Mouse (Mus musculus) forebrain, postnatal 0 days (tissue): ENCODE measurements around the gene Pde8b. TPM values are rescaled to one million over a fixed set of nuclear protein-coding genes. Genes with fewer than 3 reads are reported as not detected.

Source experiments
- ATAC-seq: fragments of 200-750 bp; cut with Nextera tagmentation; 2 replicates; pipeline ENCODE4 v1.8.0; 2017; ENCODE audit warnings: mild to moderate bottlenecking, moderate library complexity
- DNase-seq: peaks from one replicate; pipeline ENCODE4 v3.0.0-alpha.2; 2015
- H3K27ac ChIP-seq: fragments of 300-500 bp; sonication (generic); 2 replicates; pipeline ENCODE4 v1.5.1; 2014; ENCODE audit warnings: low read depth, mild to moderate bottlenecking, antibody characterized with exemption, low read length, moderate library complexity, mixed read lengths
- H3K27me3 ChIP-seq: fragments of 300-500 bp; sonication (generic); 2 replicates; pipeline ENCODE4 v1.6.1; 2014; ENCODE audit warnings: mild to moderate bottlenecking, low read length, mixed read lengths; ENCODE audit not compliant: insufficient read depth
- H3K36me3 ChIP-seq: fragments of 300-500 bp; sonication (generic); 2 replicates; pipeline ENCODE4 v1.6.1; 2014; ENCODE audit warnings: mild to moderate bottlenecking, moderate library complexity; ENCODE audit not compliant: insufficient read depth
- H3K4me1 ChIP-seq: fragments of 300-500 bp; sonication (generic); 2 replicates; pipeline ENCODE4 v1.6.1; 2014; ENCODE audit warnings: antibody characterized with exemption; ENCODE audit not compliant: insufficient read depth
- H3K4me2 ChIP-seq: fragments of 300-500 bp; sonication (generic); 2 replicates; pipeline ENCODE4 v1.6.1; 2014; ENCODE audit warnings: low read depth, mild to moderate bottlenecking, moderate library complexity
- H3K4me3 ChIP-seq: fragments of 300-500 bp; sonication (generic); 2 replicates; pipeline ENCODE4 v1.5.1; 2014; ENCODE audit warnings: low read depth, low read length, mixed read lengths
- H3K9ac ChIP-seq: fragments of 300-500 bp; sonication (generic); 2 replicates; pipeline ENCODE4 v1.6.1; 2014; ENCODE audit warnings: mild to moderate bottlenecking
- H3K9me3 ChIP-seq: fragments of 300-500 bp; sonication (generic); 2 replicates; pipeline ENCODE4 v1.6.1; 2016; ENCODE audit warnings: low read length
- CTCF ChIP-seq: sonication (generic); IDR thresholded peaks from 2 replicates; pipeline ENCODE4 v1.5.1; 2016; ENCODE audit warnings: antibody characterized with exemption, control low read depth, low read depth
- WGBS: fragments of 180-500 bp; shearing (Covaris S2); extraction: QIAGEN DNeasy Blood & Tissue Kit; methylation state at CpG from one replicate; pipeline ENCODE4 v1.1.7; 2014; 5-methylcytosine and 5-hydroxymethylcytosine counted together
- polyA plus RNA-seq: library from polyadenylated mRNA; unstranded; fragments of >200 nt; fragmentation: Nextera tagmentation; extraction: Ambion mirVana; gene quantifications from 2 replicates; pipeline ENCODE4 v1.2.1, GENCODE M21; 2015
- total RNA-seq: library from RNA; depleted of rRNA; stranded (reverse); fragments of >200 nt; gene quantifications from 2 replicates; pipeline ENCODE4 v1.2.3, GENCODE M21; 2014

Gene Pde8b
- total and polyA plus RNA-seq, 2 experiments from 2014 or later = 6.5 to 21.1 TPM

DNA sequence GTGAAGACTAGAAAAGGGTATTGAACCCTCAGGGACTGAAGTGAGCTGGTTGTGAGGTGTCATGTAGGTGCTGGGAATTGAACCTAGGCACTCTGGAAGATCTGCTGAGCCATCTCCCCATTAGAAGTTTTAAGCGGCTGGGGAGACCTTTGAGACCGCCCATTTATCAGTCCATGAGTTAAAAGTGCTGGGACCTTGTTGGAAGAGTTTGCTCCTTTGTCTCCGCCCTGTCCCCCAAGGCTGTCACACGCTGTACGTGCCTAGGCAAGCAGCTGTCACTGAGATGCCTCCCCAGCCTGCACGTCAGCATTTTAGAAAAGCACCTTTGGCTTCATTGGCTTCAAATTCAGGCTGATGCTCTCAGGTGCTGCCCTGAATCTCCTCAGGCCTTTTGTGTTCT, 229.9 kb downstream of the Pde8b start:
- ATAC-seq (no peak), DNase-seq (no peak)
- 84% methylated on average over 6 of the region's 6 CpGs for WGBS

DNA sequence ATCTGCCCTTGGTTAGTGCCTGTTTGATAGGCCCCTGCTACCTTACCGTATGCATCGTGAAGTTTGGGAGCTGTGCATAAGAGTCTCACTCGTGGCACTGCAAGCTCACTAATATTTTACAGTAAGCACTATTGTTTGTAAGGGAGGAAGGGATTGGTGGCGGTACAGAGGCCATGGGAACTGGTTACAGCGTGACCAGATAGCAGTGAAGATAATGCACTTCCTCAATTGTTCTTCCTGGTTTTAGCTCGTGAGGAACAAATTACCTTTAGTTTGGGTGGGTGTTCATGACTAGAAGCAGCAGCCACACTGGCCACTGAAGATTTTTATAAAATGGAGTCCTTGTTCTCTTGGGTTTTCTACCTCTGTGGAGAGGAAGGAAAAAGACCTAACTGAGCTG, 230.8 kb downstream of the Pde8b start:
- Histone ChIP-seq H3K9ac (no peak overlapping the region), H3K27ac (no peak overlapping the region), H3K4me2 (no peak overlapping the region), H3K27me3 (no peaks in the 10 kb centered on the region), H3K4me3 (no peak overlapping the region), H3K4me1 (no peaks in the 10 kb centered on the region; the same call in 1 of the 2 replicates), H3K9me3 (no peaks in the 10 kb centered on the region), H3K36me3 (peaks cover 7% of the 10 kb centered on the region)
- DNase-seq = no peak
- 84% methylated on average over 6 of the region's 6 CpGs for WGBS
- no peak for ATAC-seq
- no peak for TF ChIP-seq CTCF

More for the DNA sequence above, 229.9 kb downstream of the Pde8b start:
- Histone ChIP-seq H3K9ac (no peak overlapping the region), H3K4me1 (no peaks in the 10 kb centered on the region; the same call in 1 of the 2 replicates), H3K27ac (no peak overlapping the region), H3K27me3 (no peaks in the 10 kb centered on the region), H3K4me3 (no peak overlapping the region), H3K4me2 (no peak overlapping the region), H3K36me3 (peaks cover 7% of the 10 kb centered on the region), H3K9me3 (no peaks in the 10 kb centered on the region)
- no peak for TF ChIP-seq CTCF

DNA sequence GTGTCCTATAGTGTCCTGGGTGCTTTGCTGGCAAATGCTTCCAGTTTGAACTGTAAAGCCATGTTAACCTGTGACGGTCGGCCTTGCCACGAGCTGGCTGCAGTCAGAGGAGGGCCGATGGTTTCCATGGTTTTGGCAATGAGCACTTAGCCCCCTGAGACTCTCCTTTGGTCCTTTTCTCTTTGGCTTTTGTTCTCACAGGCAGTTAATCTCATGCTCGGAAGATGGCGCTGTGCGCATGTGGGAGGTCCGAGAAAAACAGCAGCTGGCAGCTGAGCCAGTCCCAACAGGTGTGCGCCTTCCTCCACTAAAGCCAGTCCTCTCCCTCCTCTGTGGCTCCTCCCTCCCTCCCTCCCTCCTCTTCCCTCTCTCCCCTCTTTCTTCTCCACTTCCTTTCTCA, 232.2 kb downstream of the Pde8b start:
- Histone ChIP-seq H3K36me3 (peaks cover 4% of the 10 kb centered on the region), H3K9ac (no peak overlapping the region), H3K4me2 (no peak overlapping the region), H3K4me1 (no peaks in the 10 kb centered on the region; the same call in 1 of the 2 replicates), H3K27me3 (no peaks in the 10 kb centered on the region), H3K4me3 (no peak overlapping the region), H3K9me3 (no peaks in the 10 kb centered on the region), H3K27ac (no peak overlapping the region)
- TF ChIP-seq CTCF = peak; percentile 90
- 6% methylated on average over 9 of the region's 9 CpGs for WGBS
- DNase-seq = peak; percentile 89
- ATAC-seq = peak; percentile 86

DNA sequence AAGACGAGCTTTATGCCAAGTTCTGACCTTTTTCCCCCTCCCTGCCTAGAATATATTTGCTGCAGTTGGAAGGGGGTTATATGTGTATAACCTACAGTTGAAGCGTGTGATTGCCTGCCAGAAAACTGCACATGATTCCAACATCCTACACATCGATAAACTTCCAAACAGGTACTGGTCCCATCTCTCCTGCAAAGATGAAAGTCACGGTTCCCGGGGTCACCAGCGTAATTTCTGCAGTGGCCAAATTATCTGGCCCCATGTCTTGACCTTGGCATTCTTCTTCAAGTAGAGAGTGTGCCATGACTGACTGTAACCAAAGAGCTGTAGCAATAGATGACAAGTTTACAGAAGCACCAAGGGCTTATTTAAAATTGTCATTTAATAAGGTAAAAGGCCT, 232.9 kb downstream of the Pde8b start:
- Histone ChIP-seq H3K9ac (no peak overlapping the region), H3K36me3 (peaks cover 4% of the 10 kb centered on the region), H3K9me3 (no peaks in the 10 kb centered on the region), H3K4me2 (no peak overlapping the region), H3K4me3 (no peak overlapping the region), H3K4me1 (no peaks in the 10 kb centered on the region; the same call in 1 of the 2 replicates), H3K27me3 (no peaks in the 10 kb centered on the region), H3K27ac (no peak overlapping the region)
- WGBS = 90% methylated on average over 6 of the region's 6 CpGs
- ATAC-seq (no peak), DNase-seq (no peak)
- TF ChIP-seq CTCF = no peak

DNA sequence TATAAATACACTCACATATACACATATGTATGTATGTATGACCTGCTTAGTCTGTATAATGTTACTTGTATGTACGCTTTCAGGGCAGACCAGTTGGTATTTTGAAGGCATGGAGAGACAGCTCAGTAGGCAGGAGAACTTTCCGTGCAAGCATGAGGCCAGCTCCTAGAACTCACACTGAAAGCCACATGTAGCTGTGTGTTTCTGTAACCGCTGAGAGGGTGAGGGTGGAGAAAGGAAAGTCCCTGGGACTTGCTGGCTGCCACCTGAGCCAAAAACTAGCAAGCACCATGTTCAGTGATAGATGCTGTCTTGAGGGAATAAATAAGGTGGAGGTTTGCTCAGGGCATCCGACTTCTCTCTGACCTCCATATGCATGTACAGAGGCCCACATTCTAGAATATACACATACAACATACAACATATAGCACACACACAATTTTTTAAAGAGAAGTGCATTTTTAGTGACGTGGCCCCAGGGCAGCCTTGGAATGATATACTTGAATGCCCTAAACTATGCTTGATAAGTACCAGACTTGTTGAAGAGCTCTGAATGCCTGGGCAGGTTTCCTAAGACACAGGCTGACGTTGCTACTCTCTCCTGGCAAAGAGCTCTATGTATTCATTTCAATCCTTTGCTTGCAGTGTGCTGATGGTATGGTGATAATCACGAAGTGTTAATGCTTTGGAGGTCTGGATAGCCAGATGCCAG, 238.4 kb downstream of the Pde8b start:
- Histone ChIP-seq H3K9me3 (no peaks in the 10 kb centered on the region), H3K36me3 (peaks cover 15% of the 10 kb centered on the region), H3K9ac (no peak overlapping the region), H3K27ac (no peak overlapping the region), H3K4me1 (no peaks in the 10 kb centered on the region), H3K4me3 (no peak overlapping the region), H3K27me3 (no peaks in the 10 kb centered on the region), H3K4me2 (no peak overlapping the region)
- DNase-seq = no peak
- WGBS = 85% methylated on average over 7 of the region's 7 CpGs
- no peak for ATAC-seq
- no peak for TF ChIP-seq CTCF

DNA sequence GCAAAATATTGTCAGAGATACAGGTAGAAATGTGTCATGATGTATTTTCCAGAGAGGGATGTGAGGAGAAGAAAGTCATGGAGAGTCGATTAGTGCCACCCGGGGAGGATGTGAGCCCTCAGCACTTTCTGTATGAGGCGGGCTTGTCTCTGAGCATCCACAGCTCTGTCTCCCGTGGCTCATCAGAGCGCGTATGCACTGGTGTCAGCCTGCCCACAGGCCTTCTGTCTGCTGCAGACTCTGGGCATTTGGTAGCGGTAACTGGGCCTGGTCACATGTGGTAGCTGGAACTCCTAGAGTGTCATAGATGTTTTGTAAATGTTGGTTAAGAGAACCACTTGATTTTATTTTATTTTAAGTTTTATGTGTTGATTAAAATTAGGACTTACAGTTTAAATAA, 240.9 kb downstream of the Pde8b start:
- no peak for TF ChIP-seq CTCF
- H3K9ac ChIP-seq = no peak overlapping the region
- DNase-seq = no peak
- no peak overlapping the region for H3K4me2 ChIP-seq
- no peaks in the 10 kb centered on the region for H3K9me3 ChIP-seq
- no peaks in the 10 kb centered on the region for H3K4me1 ChIP-seq
- ATAC-seq = no peak
- H3K27me3 ChIP-seq = no peaks in the 10 kb centered on the region
- 86% methylated on average over 7 of the region's 7 CpGs for WGBS
- peaks cover 15% of the 10 kb centered on the region for H3K36me3 ChIP-seq
- H3K4me3 ChIP-seq = no peak overlapping the region
- no peak overlapping the region for H3K27ac ChIP-seq

DNA sequence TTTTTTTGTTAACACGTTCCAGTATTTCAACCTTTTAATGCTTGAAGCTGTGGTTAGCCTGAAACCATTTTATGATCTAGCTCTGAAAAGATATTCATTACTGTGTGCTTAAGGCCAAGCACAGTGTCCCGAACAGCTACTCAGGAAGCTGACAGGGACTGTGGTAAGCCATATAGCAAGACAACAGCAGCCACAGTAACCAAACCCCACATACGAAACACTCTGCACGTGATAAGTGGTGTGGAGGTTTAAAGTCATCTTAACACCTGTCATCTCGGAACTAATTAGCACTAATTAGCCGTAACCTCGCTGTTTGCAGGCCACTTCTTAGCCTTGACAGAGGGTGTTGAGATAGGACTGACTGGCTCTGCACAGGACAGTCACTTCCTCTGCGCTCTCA, 242.9 kb downstream of the Pde8b start:
- Histone ChIP-seq H3K36me3 (peaks cover 15% of the 10 kb centered on the region), H3K9me3 (no peaks in the 10 kb centered on the region), H3K4me1 (no peaks in the 10 kb centered on the region), H3K4me2 (no peak overlapping the region), H3K4me3 (no peak overlapping the region), H3K27me3 (no peaks in the 10 kb centered on the region), H3K9ac (no peak overlapping the region), H3K27ac (no peak overlapping the region)
- DNase-seq (no peak), ATAC-seq (no peak)
- WGBS = 78% methylated on average over 8 of the region's 8 CpGs
- TF ChIP-seq CTCF = no peak
